Mouse (Mus musculus) yolk sac, embryonic 10.5 days (tissue): ENCODE data around the gene Gcc2.
A peak's percentile ranks its signal among the peaks of the same experiment; 100 is the strongest.
"Not testable (repeated sequence)": the region's sequence is repeated elsewhere in the genome, so short reads cannot be mapped to it uniquely, and the experiment has no call there.

ENCODE experiments used
- DNase-seq: peaks from one replicate; pipeline ENCODE4 v3.0.0-alpha.2; 2017; ENCODE audit warnings: low spot score

Gene Gcc2

GRCm38 (mm10) chr10:58231779-58232640, 23.3 kb upstream of the Gcc2 start:
- DNase-seq: peak; percentile 64

GRCm38 (mm10) chr10:58232641-58232969, 22.7 kb upstream of the Gcc2 start, which contains the start of gene Duxf3:
Gene Duxf3 (minus strand): TSS chr10:58232675.
- DNase-seq: not testable (repeated sequence)

DNA sequence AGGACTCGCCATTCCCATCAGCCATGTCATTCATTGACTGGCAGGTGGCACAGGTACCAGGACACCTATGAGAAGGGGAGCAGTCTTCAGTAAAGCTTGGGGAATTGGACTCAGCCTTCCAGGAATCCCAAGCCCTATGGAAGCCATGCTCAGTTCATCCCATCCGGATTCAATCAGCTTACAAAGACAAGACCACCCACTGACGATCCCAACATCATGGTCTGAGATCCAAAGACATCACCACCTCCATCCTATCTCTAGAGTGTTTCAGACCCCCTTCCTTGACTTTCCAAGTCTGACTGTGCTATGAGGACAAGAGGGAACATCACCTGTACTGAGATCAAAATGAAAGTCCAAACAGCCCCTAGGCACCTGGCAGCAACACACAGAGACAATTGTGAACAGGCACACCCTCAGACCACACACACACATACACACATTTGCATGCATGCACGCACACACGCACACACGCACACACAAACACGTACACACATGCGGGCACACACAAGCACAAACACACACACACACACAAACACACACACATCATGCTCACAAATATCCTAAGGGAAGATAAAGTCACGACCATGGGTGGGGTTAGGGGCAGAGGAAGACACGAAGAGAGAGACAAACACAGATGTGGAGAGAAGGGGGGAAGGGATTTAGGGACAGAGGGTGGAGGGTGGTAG, 22.1 kb upstream of the Gcc2 start:
- DNase-seq: not testable (repeated sequence)

DNA sequence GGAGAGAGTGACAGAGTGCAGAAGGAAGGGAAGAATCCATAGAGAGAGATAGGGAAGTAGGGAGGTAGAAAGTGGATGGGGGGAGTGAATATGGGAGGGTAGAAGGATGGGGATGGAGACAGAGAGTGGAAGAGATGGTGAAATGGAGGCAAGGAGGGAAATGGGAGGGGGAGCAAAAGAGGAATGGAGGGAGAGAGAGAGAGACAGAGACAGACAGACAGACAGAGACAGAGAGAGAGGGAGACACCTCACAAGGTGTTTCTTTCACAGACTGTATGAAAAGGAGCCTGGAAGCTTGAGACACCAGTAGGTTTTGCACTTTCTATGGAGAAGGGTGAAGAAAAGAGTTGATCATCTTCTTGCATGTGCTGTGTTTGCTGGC, 21.6 kb upstream of the Gcc2 start:
- DNase-seq: not testable (repeated sequence)

DNA sequence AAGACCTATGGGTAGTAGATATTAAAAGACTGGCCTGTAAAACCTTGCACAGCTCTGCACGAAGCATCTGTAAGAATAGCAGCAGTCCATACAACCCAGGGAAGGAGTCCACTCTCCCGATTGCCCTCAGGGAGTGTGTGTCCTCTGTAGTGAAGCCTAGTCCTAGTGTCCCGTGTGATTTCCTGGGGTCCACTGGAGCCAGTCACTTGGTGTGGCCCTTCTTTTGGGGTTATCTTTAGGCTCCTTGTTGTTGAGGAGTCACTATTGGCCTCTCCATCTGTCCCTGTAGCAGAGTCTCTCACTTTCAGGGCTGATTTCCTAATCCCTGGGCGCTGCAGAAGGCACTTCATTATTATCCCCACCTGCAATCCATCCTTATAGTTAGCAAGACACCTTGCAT, 20.3 kb upstream of the Gcc2 start:
- not testable (repeated sequence) for DNase-seq

GRCm38 (mm10) chr10:58236613-58237012, 18.7 kb upstream of the Gcc2 start, which contains the start of gene Gm4981:
Gene Gm4981 (minus strand): TSS chr10:58236701.
- peak; percentile 7 for DNase-seq

DNA sequence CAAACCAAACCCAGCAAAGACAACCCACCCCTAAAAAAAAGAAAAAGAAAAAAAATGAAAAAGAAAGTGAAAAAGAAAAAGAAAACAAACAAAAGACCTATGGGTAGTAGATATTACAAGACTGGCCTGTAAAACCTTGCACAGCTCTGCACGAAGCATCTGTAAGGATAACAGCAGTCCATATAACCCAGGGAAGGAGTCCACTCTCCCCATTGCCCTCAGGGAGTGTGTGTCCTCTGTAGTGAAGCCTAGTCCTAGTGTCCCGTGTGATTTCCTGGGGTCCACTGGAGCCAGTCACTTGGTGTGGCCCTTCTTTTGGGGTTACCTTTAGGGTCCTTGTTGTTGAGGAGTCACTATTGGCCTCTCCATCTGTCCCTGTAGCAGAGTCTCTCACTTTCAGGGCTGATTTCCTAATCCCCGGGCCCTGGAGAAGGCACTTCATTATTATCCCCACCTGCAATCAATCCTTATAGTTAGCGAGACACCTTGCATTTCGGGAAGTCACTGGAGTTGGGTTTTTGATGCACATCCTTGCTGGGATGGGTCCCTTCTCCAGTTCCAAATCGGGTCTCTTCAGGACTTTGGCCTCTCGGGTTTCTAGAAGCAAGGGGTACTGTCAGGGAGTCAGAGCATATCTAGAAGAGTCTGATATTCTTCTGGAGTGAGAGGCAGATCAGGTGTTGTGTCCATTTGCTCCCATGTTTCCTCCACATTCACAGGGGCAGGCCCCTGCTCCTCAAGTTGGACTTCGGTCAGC, 16.1 kb upstream of the Gcc2 start:
- peak; percentile 45 for DNase-seq

DNA sequence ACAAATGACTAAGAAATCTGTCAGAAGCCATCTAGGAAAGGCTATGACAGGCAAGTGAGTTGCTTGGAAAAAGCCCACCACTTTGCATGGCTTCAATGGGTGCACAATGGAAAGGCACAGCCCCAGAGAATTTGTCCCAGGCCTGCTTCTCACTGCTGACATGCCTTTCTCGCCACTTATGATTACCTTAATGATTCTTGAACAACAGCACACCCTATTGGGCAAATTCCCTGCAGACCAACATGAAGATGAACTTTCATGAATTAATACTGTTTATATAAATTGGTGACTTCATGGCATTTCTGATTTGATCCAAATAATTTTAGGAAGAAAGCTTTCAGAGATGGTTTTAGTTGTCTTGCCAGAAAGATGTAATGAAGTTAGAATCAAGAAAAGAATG, 5.8 kb upstream of the Gcc2 start:
- DNase-seq: no peak

DNA sequence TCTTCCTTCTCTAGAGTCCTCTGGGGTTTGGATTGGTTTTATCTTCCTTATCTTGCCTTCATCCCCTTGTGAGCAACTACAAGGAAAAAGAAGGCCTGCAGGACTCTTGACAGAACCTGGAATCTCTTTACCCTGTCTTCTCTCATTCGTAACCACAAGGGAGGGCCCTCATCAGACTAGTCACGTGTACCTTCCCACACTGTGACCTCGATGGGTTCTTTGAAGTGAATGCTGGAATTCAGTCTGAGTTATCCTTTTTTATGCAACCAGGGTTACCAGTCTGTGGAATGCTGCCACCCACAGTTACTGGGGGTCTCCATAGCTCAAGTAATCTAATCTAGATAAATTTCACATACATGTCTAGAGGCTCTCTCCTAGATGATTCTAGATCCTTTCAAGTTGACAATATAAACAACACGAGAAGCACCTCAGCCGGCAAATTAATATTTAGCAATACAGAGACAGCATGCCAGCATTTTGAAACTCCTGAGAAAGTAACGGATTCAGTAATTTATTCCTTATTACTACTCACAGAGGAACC, 592 bp upstream of the Gcc2 start:
- no peak for DNase-seq

DNA sequence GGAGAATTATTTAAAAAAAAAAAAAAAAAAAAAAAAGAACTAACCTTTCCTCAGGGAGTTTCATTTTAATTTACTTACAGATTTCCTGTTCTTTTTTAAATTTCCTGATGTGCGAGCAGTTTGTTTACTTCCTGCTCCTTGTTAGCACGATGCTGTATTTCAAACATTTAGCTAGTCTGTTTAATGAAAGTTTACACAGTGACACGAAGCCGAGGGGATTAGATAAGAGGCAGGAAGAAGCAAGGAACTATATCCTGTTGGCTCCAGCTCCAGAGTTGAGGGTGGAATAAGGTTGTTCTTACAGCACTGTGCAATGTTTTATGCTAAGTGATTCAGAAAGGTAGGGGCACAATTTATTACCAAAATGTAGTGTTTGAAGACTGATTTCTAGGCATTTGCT, 657 bp downstream of the Gcc2 start:
- DNase-seq: peak; percentile 25

- DNase-seq: no peak
Measured at GRCm38 (mm10) chr10:58258466-58258865, 3.2 kb downstream of the Gcc2 start.

DNA sequence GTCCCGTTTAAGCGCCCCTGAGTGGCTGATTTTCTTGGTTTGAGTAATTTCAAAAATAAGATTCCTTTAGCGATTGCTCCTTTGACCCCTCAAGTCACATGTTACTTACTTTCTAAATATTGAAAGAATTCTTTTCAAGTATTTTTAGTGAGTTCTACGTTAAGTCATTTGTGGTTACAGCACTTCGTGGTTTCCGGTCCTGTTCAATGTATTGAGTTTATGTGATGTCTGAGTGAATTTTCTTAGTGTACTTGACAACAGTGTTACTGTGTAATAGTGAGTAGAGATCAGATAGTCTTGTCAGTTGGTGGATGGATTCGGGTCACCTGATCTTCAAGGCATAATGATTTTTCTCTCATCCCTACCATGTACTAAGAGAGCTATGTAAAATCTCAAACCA, 26.9 kb downstream of the Gcc2 start:
- DNase-seq: no peak

DNA sequence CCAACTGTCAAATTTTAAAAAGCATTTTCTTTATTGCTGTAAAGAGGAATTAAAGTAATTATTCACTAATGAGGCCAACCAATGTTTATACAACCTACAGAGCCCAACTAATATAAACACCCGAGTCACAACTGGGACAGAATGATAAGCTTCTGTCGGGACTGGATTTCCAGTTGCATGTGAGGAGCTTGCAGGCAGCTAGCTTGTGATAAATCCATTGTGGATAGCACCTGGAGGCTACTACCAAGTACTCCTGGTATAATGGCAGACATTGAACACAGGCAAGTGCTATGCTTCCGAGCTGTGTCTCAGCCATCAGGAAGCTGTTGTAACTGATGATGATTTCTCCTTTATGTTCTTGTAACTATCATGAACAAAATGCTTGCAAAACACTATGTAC, 35.4 kb downstream of the Gcc2 start:
- DNase-seq: no peak

DNA sequence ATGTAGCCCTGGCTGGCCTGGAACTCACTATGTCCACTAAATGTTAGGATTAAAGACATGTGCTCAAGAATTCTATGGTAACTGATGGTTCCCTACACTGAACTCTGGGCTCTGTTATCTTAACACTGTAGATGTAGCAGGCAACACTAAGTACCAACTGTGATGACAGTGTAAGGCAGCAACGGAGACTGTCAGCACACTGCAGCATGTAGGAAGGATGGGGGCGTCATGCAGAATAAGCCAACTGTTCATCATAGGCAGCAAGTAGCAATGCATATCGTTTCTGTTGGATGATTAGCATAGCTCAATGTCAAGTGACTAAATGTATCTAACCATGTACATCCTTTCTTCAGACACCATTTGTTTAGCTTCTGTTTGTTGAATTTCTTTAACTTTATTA, 38.9 kb downstream of the Gcc2 start:
- DNase-seq: no peak

DNA sequence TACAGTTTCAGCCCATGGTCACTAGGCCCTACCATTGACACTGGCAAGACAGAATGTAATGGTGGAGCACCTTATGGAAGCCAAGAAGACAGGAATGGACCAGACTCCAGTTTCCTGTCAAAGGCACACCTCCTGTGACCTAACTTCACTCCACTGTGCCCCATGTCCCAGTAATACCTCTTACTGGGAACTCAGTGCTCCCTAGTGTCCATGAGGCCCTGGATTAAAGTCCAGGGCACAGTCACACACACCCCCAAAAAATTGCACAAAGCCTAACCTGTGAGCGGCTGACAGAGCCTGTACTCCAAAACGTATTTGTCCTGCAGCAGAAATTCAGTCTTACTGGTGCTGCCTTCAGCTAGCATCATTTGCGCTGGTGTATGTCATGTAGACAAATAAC, 40.3 kb downstream of the Gcc2 start:
- no peak for DNase-seq

DNA sequence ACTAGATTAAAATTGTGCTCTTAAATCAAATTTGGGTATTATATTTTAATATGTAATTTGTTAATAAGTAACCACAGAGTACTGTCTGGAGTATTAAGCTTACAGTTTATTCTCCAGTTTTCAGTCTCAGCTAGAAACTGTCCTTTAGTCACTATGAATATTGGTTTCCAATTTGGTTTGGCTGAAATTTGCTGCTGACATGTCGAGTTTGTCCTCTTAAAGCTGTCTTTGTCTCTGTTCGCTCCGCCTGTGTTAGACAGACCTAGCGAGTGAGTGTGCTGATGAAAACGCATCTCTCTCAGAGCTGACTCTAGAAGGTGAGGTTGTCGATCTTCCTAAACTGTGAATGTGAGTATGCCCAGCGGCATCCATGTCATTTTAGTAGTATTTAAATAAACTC, 49.7 kb downstream of the Gcc2 start:
- DNase-seq: no peak

DNA sequence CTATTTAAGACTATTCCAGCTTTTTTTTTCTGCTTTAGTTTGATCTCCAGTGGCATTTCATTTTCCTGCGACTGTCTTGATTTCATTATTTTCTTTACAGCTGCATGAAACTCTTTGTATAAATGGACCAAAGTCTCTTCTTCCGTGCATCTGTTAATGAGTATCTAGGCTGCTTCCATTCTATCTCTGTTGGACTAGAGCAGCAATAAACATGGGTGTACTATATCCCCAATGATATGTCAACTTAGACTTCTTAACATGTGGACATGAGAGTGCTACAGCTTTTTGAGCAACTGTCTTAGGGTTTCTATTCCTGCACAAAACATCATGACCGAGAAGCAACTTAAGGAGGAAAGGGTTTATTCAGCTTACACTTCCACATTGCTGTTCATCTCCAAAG, 51.6 kb downstream of the Gcc2 start:
- DNase-seq: no peak

DNA sequence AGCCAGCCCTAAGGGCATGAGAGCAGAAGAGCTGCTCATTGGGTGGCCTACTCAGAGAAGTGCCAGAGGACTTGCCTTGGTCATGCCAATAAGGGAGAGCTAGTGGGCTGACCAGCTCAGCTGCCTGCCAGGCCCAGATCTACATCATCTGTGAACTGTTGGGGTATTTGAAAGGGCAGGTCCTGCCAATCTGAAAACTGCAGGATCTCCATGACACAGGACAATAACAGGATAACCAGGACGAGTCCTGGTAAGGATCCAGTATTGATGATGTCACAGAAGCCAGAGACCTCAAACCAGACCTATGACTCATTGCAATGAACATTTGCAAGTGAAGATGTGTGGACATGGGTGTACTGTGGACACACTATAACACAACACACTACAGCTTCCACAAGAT, 55.5 kb downstream of the Gcc2 start:
- DNase-seq: no peak

GRCm38 (mm10) chr10:58312887-58313286, 57.6 kb downstream of the Gcc2 start:
- DNase-seq: no peak

DNA sequence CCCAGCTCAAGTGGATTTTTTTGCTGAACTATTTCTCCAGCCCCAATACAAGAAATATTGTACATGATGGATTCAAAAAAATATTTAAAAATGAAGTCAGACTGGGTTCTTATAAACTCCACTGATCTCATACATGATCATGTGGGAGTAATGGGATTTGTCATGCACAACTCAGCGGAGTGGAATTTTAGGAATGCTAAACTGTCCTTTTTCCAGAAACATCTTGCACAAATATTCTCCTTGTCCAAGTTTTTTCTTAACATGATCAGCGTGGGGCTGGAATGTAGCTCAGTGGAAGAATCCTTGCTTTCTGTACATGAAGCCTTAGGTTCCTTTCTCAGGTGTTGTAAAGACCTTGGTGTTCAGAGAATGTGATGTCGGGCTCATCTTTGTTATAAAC, 65.6 kb downstream of the Gcc2 start:
- no peak for DNase-seq

DNA sequence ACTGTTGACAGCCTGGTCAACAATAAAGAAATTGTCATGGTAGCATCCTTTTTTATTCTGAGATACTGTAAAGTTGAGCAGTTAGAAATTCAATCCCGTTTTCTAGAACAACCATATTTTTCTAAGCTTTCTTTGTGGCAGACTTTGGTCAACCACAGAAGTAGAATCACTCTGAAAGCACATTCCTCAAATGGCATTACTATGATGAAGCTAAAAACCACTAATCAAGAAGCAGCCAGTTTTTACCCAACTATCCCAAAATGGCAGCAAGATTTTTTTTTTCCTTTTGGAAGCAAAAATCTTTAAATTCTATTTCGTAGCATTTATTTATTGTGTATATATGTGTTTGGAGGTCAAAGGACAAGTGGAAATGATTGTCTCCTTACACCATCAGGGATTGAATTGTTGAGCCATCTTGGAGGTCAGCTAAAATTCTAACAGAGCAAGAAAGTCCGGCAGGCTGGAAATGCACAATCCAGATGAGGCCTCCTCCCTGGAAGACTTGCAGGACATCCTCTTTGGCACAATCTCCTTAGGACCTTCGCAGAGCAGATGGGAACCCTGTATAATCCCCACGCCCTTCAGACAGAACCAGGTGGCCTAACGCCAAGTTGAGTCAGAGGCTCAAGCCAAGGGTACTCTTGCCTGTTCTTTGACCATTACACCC, 67.2 kb downstream of the Gcc2 start:
- DNase-seq: no peak
